10 mouse cellular contexts compared by ENCODE assay signal in the genomic region with DNA sequence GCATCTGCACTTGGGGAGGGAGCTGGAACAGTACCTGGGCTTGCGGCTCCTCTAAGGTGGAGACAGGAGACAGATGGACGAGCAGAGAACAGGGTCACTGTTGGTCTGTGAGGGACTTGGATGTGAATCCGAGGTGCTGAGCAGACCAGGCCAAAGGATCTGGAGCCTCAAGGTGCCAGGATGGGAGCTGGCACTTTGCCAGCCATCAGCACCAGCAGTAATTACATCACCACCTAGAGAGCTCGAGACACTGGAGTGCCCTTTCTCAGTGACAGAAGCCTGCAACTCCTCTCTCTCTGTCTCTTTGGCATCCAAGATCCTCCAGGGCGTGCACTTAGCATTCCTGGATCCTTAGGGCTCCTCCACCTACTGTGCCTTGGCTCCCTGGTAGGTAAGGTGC.
DNase-seq lines count a peak whose midpoint lies in the region; ATAC-seq and TF ChIP-seq lines count a peak whose summit lies in the region.
"Had no signal": no experiment of that assay in that cellular context is flagged by ENCODE, and none has a peak within 500 bp of the region (broad histone marks: within the 10 kb centered on the region; RNA-seq: fewer than 3 reads in every experiment).

No protein-coding gene starts in this region.

- ATAC-seq in limb, embryonic 14.5 days (ENCODE audit: low FRiP score, low read depth): no peak
- ATAC-seq: liver, postnatal 0 days; Patski had no signal

- peaks cover 22% of the 10 kb centered on the region for H3K4me1 ChIP-seq in limb, embryonic 14.5 days (ENCODE audit: control insufficient read depth, insufficient read depth, low read length)

- intact Hi-C loops in heart, postnatal 25 days (cut with DNase I): no loop called here

- H3K27me3 ChIP-seq in limb, embryonic 14.5 days (ENCODE audit: control insufficient read depth, insufficient read depth, low read length): no peaks in the 10 kb centered on the region
- H3K27me3 ChIP-seq: Patski had no signal

- H3K4me3 ChIP-seq in limb, embryonic 14.5 days (replicated peaks; ENCODE audit: low read length): no peak overlapping the region

- DNase-seq in heart, adult 11 months: peak; percentile 64
- no peak for DNase-seq in heart, postnatal 25 days (ENCODE audit: low spot score)
- peak; percentile 26 for DNase-seq in right cerebral cortex, postnatal 14 days
- no peak for DNase-seq in right cerebral cortex, postnatal 10 days (ENCODE audit: low spot score in 2 of 2)
- DNase-seq in limb, embryonic 14.5 days (ENCODE audit: low spot score): no peak
- no peak for DNase-seq in B cell, adult 2 months
- no peak for DNase-seq in ovary, adult 18-20 months (ENCODE audit: low spot score)
- no peak for DNase-seq in gastrocnemius, adult 8-10 months (ENCODE audit: low spot score in 2 of 2)
- DNase-seq: liver, postnatal 0 days had no signal

- H3K4me2 ChIP-seq in limb, embryonic 14.5 days (replicated peaks; ENCODE audit: low read depth, low read length, severe bottlenecking): 0 out of 2 replicates have a peak overlapping the region, but pooled peaks have one; percentile 4

- H3K27ac ChIP-seq in limb, embryonic 14.5 days (replicated peaks; ENCODE audit: low read depth, low read length): no peak overlapping the region

- no peak for TF ChIP-seq POLR2A in limb, embryonic 14.5 days (IDR thresholded peaks at IDR 0.05; ENCODE audit: borderline replicate concordance, extremely low read depth, insufficient read depth, insufficient read length)

- no peaks in the 10 kb centered on the region for H3K9me3 ChIP-seq in limb, embryonic 14.5 days (ENCODE audit: control insufficient read depth, low read length)

- no peaks in the 10 kb centered on the region for H3K36me3 ChIP-seq in limb, embryonic 14.5 days (ENCODE audit: control insufficient read depth, insufficient read depth, low read length)

- no peak overlapping the region for H3K9ac ChIP-seq in limb, embryonic 14.5 days (ENCODE audit: low read depth, low read length, severe bottlenecking)
- H3K9ac ChIP-seq: liver, postnatal 0 days had no signal

- WGBS in limb, embryonic 14.5 days: 77% methylated on average over 5 of the region's 5 CpGs

Comparison
In these comparisons a context has a peak if more than half of its experiments do, and no peak if none do; other contexts are left out.
1. DNase-seq: peak in heart, adult 11 months (single experiment) and right cerebral cortex, postnatal 14 days (single experiment); none in heart, postnatal 25 days (single experiment), right cerebral cortex, postnatal 10 days (0 of 2), limb, embryonic 14.5 days (single experiment), B cell, adult 2 months (0 of 2), ovary, adult 18-20 months (single experiment) and gastrocnemius, adult 8-10 months (0 of 2).